Mouse (Mus musculus) embryonic facial prominence, embryonic 13.5 days (tissue): Measurements from ENCODE around the gene Gimap4. TPM values are rescaled to one million over a fixed set of nuclear protein-coding genes. Genes with fewer than 3 reads are reported as not detected.

ENCODE experiments used
- ATAC-seq: fragments of 200-750 bp; cut with Nextera tagmentation; 2 replicates; pipeline ENCODE4 v1.8.0; 2017; ENCODE audit warnings: low read depth; ENCODE audit not compliant: insufficient number of reproducible peaks, insufficient read depth, low FRiP score, low TSS enrichment
- H3K27ac ChIP-seq: fragments of 300-500 bp; sonication (generic); 2 replicates; pipeline ENCODE4 v1.5.1; 2015; ENCODE audit warnings: moderate library complexity, mild to moderate bottlenecking, inconsistent platforms
- H3K27me3 ChIP-seq: fragments of 300-500 bp; sonication (generic); 2 replicates; pipeline ENCODE4 v1.6.1; 2015; ENCODE audit warnings: mild to moderate bottlenecking, inconsistent platforms
- H3K36me3 ChIP-seq: fragments of 300-500 bp; sonication (generic); 2 replicates; pipeline ENCODE4 v1.6.1; 2015; ENCODE audit warnings: mild to moderate bottlenecking, inconsistent platforms
- H3K4me1 ChIP-seq: fragments of 300-500 bp; sonication (generic); 2 replicates; pipeline ENCODE4 v1.6.1; 2015; ENCODE audit warnings: inconsistent platforms
- H3K4me2 ChIP-seq: fragments of 300-500 bp; sonication (generic); 2 replicates; pipeline ENCODE4 v1.6.1; 2015; ENCODE audit warnings: moderate library complexity, mild to moderate bottlenecking, inconsistent platforms
- H3K4me3 ChIP-seq: fragments of 300-500 bp; sonication (generic); 2 replicates; pipeline ENCODE4 v1.5.1; 2015; ENCODE audit warnings: mild to moderate bottlenecking, inconsistent platforms
- H3K9ac ChIP-seq: fragments of 300-500 bp; sonication (generic); 2 replicates; pipeline ENCODE4 v1.6.1; 2015; ENCODE audit warnings: mild to moderate bottlenecking, inconsistent platforms
- H3K9me3 ChIP-seq: fragments of 300-500 bp; sonication (generic); 2 replicates; pipeline ENCODE4 v1.6.1; 2016; ENCODE audit warnings: inconsistent platforms
- WGBS: fragments of 180-500 bp; shearing (Covaris S2); methylation state at CpG from one replicate; pipeline ENCODE4 v1.1.7; 2015; ENCODE audit warnings: mixed read lengths; 5-methylcytosine and 5-hydroxymethylcytosine counted together
- polyA plus RNA-seq: library from polyadenylated mRNA; unstranded; fragments of >200 nt; fragmentation: Nextera tagmentation; extraction: Ambion mirVana; gene quantifications from 2 replicates; pipeline ENCODE4 v1.2.1, GENCODE M21; 2015

The Gimap4 gene
- 10.9 and 11.4 TPM in 2 replicates for polyA plus RNA-seq

DNA sequence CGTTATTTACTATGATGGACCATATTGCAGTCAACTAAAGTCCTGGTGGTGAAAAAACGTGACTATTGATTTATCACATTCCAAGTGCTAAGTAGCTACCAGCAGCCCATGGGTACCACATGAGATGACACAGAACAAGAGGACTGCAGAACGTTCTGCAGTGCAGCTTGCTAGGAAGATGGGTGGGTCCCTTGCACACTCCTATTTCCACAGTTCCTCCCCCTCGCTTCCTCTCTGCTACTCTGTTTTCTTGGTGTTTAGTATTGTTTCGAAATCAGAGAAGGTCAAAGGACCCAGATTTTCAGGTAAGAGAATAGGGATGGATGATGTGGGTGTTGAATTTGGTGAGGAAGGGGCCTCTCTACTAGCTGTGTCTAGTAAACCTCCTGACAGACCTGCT is at the start of gene Gimap4:
Gene Gimap4, plus strand, starts transcription at position 231 of the 400 bp plus-strand sequence.
- no peaks in the 10 kb centered on the region for H3K27me3 ChIP-seq
- no peaks in the 10 kb centered on the region for H3K36me3 ChIP-seq
- H3K9ac ChIP-seq: no peak within 1 kb of the TSS
- H3K4me3 ChIP-seq: no peak within 1 kb of the TSS
- whole genome bisulfite sequencing: 72% methylated on average over 5 of the region's 5 CpGs
- no peaks in the 10 kb centered on the region for H3K4me1 ChIP-seq
- H3K27ac ChIP-seq: no peak within 1 kb of the TSS
- no peak within 1 kb of the TSS for H3K4me2 ChIP-seq
- ATAC-seq: no peak
- no peaks in the 10 kb centered on the region for H3K9me3 ChIP-seq

DNA sequence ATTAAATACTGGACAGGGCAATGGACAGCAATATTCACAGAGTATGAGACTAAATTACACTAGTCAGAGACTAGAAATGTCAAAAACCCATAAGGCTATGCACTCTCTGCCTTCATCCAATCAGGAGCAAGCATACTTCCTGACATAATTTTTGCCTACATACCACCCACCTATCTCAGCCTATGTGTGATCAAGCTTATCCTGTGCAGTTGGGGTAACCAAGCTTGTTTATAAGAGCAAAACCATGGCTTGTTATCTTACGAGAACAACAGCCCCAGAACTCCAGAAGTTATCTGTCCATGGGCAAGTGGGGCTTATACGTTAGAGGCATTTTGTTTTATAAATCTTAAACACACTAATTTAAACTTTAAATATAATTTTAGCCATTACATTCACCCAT is 49.2 kb upstream of the Gimap4 start:
- no peak for ATAC-seq
- H3K4me1 ChIP-seq: no peaks in the 10 kb centered on the region
- WGBS: 86% methylated on average over 2 of the region's 2 CpGs

DNA sequence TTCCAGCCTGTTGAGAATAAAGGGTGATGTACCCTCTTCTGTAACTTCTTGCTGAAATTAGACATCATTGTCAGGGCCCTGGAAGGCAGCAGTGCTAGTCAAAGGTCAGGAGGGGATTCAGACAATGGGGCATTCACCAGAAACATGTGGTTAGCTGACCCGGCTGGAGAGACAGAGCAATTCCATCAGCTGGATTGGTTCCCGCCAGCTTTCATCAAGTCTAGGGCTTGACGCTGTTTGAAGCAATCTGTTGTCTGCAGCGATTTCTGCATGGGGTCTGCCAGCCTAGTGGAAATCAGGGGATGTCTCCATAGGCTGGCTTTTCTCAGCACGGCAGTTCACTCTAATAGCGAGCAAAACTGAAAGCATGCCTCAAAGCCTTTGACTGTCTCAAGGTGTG is 47.8 kb upstream of the Gimap4 start:
- no peak for ATAC-seq
- Histone ChIP-seq H3K36me3 (no peaks in the 10 kb centered on the region), H3K27me3 (peaks cover 3% of the 10 kb centered on the region; the same call in 1 of the 2 replicates), H3K4me1 (no peaks in the 10 kb centered on the region), H3K9me3 (no peaks in the 10 kb centered on the region), H3K9ac (no peak overlapping the region), H3K27ac (no peak overlapping the region), H3K4me3 (no peak overlapping the region), H3K4me2 (no peak overlapping the region)
- WGBS: 31% methylated on average over 6 of the region's 6 CpGs

More for the DNA sequence above, 49.2 kb upstream of the Gimap4 start:
- Histone ChIP-seq H3K36me3 (no peaks in the 10 kb centered on the region), H3K4me3 (no peak overlapping the region), H3K9me3 (no peaks in the 10 kb centered on the region), H3K27me3 (peaks cover 12% of the 10 kb centered on the region), H3K4me2 (no peak overlapping the region), H3K27ac (no peak overlapping the region), H3K9ac (no peak overlapping the region)

DNA sequence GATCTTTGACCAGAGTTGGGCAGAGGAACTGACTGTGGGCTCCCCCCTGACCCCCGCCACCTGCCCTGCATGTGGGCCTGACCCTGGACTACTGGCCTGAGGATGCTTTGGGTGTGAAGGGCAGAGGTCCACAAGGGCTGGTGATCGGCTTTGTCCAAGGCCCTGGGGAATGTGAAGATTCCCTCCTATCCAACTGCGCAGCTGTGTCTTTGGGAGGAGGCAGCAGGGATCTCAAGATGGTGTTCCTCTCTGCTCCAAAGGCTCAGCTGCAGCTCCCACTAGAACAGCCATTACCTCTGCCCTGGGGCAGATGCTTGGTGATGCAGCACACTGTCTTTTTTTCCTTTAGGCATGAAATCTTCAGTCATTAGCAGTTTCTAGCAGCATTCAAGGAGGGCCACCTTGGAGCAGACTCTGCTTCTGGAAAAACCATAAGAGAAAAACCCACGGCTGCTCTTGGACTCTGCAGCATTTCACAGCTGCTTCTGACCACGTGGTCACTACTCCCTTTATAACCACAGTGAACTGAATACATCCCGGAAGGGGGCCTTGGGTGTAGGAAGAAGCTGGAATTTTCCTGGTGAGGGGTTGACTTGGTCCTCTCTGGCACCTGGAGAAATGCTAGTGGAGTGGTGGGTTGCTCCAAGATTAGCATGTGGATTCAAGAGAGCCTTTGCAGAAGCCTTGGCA is 46.4 kb upstream of the Gimap4 start:
- Histone ChIP-seq H3K4me3 (no peak overlapping the region), H3K27ac (no peak overlapping the region), H3K4me1 (no peaks in the 10 kb centered on the region), H3K27me3 (no peaks in the 10 kb centered on the region), H3K9ac (no peak overlapping the region), H3K9me3 (no peaks in the 10 kb centered on the region), H3K36me3 (no peaks in the 10 kb centered on the region), H3K4me2 (no peak overlapping the region)
- WGBS: 64% methylated on average over 6 of the region's 6 CpGs
- no peak for ATAC-seq

DNA sequence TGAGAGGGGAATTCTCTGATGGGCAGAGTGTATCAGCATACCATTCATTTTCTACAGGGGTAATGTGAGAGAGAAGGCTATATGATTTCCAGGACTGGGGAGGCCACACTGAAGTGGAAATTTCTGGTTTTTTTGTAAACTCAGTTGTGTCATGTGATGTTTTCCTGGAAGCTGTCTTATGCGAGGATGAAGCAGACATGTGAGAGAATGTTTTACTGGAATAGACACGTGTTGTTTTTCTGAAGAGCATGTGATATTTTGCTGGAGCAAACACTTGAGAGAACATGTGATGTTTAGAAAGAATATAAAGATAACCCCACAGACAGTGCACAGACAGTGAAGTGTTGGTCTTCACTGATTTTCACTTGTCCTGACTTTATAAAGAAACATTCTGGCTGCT is 45.8 kb upstream of the Gimap4 start:
- no peak overlapping the region for H3K4me2 ChIP-seq
- H3K4me3 ChIP-seq: no peak overlapping the region
- no peaks in the 10 kb centered on the region for H3K27me3 ChIP-seq
- no peak for ATAC-seq
- H3K36me3 ChIP-seq: no peaks in the 10 kb centered on the region
- H3K27ac ChIP-seq: no peak overlapping the region
- no peaks in the 10 kb centered on the region for H3K9me3 ChIP-seq
- H3K4me1 ChIP-seq: no peaks in the 10 kb centered on the region
- no peak overlapping the region for H3K9ac ChIP-seq
- WGBS: 72% methylated on average over 2 of the region's 2 CpGs

DNA sequence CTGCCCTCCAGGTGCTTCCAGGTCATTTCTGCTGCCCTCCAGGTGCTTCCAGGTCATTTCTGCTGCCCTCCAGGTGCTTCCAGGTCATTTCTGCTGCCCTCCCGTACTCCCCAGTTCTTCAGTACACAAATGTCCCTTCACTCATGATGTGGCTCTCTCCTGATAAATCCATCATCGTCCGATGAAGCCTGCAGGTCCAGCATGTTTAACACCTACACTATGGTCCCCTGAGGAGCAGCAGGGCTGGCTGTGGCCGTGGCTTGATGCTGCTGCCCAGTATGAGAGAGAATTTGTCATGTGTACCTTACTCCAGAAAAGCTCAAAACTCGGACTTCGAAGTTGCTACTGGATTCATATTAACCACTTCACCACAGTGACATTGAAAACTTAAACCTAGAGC is 43.0 kb upstream of the Gimap4 start:
- Histone ChIP-seq H3K4me3 (no peak overlapping the region), H3K27ac (no peak overlapping the region), H3K4me1 (no peaks in the 10 kb centered on the region), H3K9ac (no peak overlapping the region), H3K9me3 (no peaks in the 10 kb centered on the region), H3K4me2 (no peak overlapping the region), H3K36me3 (no peaks in the 10 kb centered on the region), H3K27me3 (no peaks in the 10 kb centered on the region; the same call in 1 of the 2 replicates)
- 70% methylated on average over 6 of the region's 6 CpGs for WGBS
- no peak for ATAC-seq

DNA sequence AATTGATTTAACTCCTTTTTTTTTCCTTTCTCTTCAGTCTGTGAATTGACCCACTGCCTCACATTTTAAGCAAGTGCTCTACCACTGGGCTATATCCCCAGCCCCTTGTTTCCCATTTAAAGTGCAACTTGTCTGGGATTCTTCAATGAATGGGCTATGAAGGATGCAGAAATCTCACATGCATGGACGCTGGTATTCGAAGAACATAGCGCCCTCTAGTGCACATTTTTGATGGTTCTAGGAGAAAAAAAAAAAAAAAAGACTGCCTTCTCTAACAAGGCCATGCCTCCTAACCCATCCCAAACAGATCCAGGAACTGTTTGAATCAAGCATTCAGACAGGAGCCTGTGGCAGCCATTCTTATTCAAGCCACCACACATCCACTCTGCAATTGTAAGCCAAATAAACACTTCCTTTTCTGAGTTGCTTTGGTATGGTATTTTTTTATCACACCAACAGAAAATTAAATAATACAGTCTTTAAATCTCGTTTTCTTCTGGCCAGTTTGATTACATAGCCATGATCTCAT is 41.5 kb upstream of the Gimap4 start:
- H3K27ac ChIP-seq: no peak overlapping the region
- no peak overlapping the region for H3K4me2 ChIP-seq
- no peaks in the 10 kb centered on the region for H3K36me3 ChIP-seq
- H3K27me3 ChIP-seq: no peaks in the 10 kb centered on the region; the same call in 1 of the 2 replicates
- WGBS: 24% methylated on average over 4 of the region's 4 CpGs
- H3K4me1 ChIP-seq: no peaks in the 10 kb centered on the region
- ATAC-seq: no peak
- H3K9me3 ChIP-seq: no peaks in the 10 kb centered on the region
- no peak overlapping the region for H3K4me3 ChIP-seq
- H3K9ac ChIP-seq: no peak overlapping the region

DNA sequence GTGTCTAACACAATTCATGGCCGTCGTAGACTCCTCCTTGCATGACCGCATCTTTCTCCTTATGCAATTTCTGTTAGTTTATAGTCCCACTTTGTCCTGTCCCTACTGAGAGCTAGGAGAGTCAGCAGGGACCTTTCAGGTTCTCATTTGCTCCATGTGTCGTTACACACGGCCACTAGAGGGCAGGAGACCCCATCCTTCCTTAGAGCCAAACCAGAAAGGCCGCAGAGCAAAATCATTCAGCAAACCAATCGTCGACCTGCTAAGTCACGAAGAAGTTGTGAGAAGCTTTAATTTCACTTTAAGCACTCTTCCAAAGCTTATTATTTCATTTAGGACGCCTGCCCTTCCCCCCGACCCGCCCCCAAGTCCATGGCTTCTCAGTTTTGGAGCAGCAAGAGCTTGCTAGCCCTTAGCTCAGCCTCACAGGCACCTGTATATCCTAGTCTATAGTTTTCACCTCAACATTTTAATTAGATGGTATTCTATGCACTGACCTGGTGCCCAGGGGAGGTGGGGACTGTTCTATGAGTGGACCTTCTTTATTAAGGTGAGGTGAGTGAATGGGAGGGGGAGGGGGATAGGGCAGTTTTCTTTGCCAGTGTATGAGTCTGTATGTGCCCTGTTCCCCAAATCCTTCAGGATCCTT is 38.6 kb upstream of the Gimap4 start:
- Histone ChIP-seq H3K4me2 (no peak overlapping the region), H3K9me3 (no peaks in the 10 kb centered on the region), H3K27me3 (no peaks in the 10 kb centered on the region; the same call in 1 of the 2 replicates), H3K4me1 (no peaks in the 10 kb centered on the region), H3K4me3 (no peak overlapping the region), H3K27ac (no peak overlapping the region), H3K9ac (no peak overlapping the region), H3K36me3 (no peaks in the 10 kb centered on the region)
- no peak for ATAC-seq
- WGBS: 13% methylated on average over 12 of the region's 12 CpGs

DNA sequence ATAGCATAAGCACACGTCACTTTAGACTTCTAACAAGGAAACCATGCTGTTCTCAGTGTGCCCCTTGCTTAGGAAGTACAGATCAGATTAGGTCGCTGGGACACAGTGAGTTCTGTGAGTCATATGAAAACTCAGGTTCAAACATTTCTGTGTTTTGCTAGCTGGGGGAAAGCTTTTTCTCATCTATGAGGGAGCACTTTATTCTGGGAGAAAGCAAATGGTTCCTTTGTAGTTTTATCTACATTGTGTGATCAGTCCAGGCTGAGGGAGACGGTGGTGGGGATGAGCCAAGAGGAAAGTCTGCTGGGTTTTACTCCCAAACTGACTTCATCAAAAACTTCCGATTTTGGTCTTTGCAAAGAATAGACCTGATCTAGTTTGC is 38.0 kb upstream of the Gimap4 start:
- Histone ChIP-seq H3K4me2 (no peak overlapping the region), H3K4me1 (no peaks in the 10 kb centered on the region), H3K4me3 (no peak overlapping the region), H3K36me3 (no peaks in the 10 kb centered on the region), H3K9me3 (no peaks in the 10 kb centered on the region), H3K27ac (no peak overlapping the region), H3K9ac (no peak overlapping the region), H3K27me3 (no peaks in the 10 kb centered on the region; the same call in 1 of the 2 replicates)
- WGBS: 82% methylated on average over 4 of the region's 4 CpGs
- no peak for ATAC-seq

DNA sequence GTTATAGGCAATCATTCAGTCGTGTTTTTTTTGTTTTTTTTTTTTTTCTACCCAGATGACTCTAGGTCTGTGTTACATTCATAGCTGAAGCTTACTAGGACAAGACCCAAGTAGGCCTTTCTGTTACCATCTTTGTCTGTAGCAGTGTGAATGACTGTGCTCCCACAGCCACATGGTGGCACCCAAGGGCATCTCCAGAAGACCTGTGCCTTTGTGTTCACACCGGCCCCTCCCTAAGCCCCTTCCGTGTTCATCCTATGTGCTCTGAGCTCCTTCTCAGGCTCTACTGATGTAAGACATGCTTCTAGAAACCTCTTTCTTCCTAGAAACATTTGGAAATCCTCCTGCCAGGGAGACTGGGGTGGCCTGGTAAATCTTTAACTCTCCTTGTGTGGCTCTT is 37.4 kb upstream of the Gimap4 start, which contains the start of gene Gimap8:
Gene Gimap8, plus strand, starts transcription at position 240 of the 400 bp plus-strand sequence.
- no peaks in the 10 kb centered on the region for H3K9me3 ChIP-seq
- no peak within 1 kb of the TSS for H3K4me3 ChIP-seq
- no peak for ATAC-seq
- no peak within 1 kb of the TSS for H3K4me2 ChIP-seq
- no peaks in the 10 kb centered on the region for H3K36me3 ChIP-seq
- no peak within 1 kb of the TSS for H3K27ac ChIP-seq
- H3K4me1 ChIP-seq: no peaks in the 10 kb centered on the region
- 49% methylated on average over 3 of the region's 3 CpGs for WGBS
- H3K9ac ChIP-seq: no peak within 1 kb of the TSS
- no peaks in the 10 kb centered on the region; the same call in 1 of the 2 replicates for H3K27me3 ChIP-seq

DNA sequence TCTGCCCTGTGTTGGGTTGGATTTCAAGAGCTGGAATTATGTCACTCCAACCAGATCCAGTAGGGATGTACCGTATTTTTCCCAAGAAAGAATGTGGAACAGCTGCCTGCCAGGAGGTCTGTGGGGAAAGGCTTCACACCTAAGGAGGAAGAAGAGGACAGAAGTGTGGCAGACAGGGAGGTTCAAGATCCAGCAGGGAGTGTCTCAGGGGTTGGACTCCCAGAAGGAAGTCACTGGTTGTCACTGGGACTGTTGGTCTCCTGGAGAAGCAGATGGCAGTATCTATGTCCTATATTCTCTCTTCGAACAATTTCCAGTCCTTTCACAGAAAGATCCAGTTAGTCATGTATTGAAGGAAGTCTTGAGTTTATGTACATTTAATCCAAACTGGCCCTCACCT is 36.7 kb upstream of the Gimap4 start:
- Histone ChIP-seq H3K36me3 (no peaks in the 10 kb centered on the region), H3K27me3 (no peaks in the 10 kb centered on the region; the same call in 1 of the 2 replicates), H3K27ac (no peak overlapping the region), H3K4me1 (no peaks in the 10 kb centered on the region), H3K4me2 (no peak overlapping the region), H3K4me3 (no peak overlapping the region), H3K9me3 (no peaks in the 10 kb centered on the region), H3K9ac (no peak overlapping the region)
- no peak for ATAC-seq
- WGBS: 77% methylated on average over 2 of the region's 2 CpGs

DNA sequence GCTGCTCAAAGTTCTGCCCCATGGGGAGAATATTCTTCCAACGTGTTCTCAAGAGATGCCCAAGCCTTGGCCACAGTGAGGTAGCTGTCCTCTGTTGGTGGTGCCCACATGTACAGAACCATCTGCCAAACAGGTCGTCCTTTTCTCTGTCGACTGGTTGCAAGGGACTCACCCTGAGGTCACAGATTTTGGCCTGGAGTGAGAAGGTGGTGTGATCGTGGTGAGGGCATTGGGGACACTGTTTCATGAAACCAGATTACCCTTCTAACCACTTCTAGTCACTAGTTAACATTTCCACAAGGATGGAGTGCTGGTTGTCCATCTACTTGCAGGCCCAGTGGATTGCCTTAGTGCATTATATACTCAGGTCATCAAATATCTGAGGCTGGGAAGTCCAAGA is 35.6 kb upstream of the Gimap4 start:
- ATAC-seq: no peak
- WGBS: 89% methylated on average over 4 of the region's 4 CpGs
- Histone ChIP-seq H3K4me2 (no peak overlapping the region), H3K27ac (no peak overlapping the region), H3K4me3 (no peak overlapping the region), H3K4me1 (no peaks in the 10 kb centered on the region), H3K27me3 (no peaks in the 10 kb centered on the region; the same call in 1 of the 2 replicates), H3K9me3 (no peaks in the 10 kb centered on the region), H3K9ac (no peak overlapping the region), H3K36me3 (no peaks in the 10 kb centered on the region)
